Mouse (Mus musculus) retina, adult 2 months (tissue): Measurements from ENCODE around the gene Ddn.

Experiments used
- DNase-seq: peaks from one replicate; pipeline ENCODE4 v3.0.0-alpha.2; 2012; ENCODE audit warnings: low read depth, low spot score

Ddn gene

DNA sequence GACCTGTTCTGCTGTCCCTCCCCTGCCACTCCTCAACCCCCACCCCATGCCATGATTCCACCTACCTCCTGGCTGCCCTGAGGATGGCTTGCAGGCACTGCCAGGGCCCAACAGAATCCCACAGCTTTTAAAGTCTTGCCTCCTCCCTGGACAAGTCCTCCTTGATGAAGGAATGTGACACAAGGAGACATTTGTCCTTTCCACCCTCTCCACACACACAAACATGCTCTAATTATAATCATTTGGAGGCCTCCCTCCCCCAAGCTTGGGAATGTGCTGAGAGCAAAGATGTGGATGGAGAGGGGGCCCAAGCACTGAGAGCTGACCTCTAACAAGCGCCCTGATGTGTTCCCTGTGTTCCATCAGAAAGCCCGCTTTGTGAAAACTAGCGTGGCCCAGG lies at the start of gene Ddn:
Gene Ddn (minus strand): TSS at position 101 of the 400 bp plus-strand sequence.
- no peak for DNase-seq

DNA sequence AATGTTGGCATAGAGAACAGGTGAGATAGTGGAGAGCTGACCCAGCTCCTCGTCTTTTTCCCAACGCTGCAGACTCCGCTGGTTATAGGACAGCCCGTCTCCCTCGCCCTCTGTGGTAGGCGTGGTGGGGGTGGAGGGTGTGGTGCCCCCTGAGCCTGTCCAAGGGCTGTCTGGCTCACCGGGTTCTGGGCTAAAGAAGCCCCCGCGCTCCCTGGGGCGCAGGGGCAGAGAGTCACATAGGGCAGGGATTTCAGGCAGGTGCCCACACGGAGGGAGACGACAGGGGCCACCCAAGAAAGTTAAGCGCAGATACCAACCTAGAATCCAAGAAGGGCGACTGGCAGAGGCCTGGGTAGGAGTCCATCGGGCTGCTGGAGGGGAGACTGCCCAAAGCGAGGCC lies 44.9 kb upstream of the Ddn start:
- no peak for DNase-seq

GRCm38 (mm10) chr15:98853161-98853937 lies 44.1 kb upstream of the Ddn start:
- no peak for DNase-seq

GRCm38 (mm10) chr15:98852733-98853132 lies 43.4 kb upstream of the Ddn start:
- no peak for DNase-seq

GRCm38 (mm10) chr15:98852071-98852470 lies 42.8 kb upstream of the Ddn start:
- DNase-seq: no peak

GRCm38 (mm10) chr15:98851229-98851818 lies 42.0 kb upstream of the Ddn start:
- no peak for DNase-seq

DNA sequence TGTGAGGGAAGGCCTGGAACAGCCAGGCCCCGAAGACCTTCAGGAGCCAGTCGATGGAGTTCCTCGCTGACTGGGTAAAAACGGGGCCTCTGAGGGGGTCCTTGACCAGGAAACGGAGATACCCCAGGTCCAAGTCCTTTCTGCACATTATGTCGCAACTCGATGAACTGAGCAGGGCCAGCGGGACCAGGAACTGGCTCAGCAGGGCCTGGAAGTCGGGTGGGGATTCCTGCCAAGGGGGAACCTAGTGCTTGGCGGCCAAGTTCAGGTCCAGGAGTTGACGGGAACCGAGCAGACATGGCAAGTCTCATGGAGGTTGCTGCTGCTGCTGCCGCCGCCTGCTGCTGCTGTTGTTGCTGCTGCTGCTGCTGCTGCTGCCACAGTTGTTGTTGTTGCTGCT lies 41.4 kb upstream of the Ddn start:
- DNase-seq: no peak

- DNase-seq: no peak
Observed at GRCm38 (mm10) chr15:98849956-98850600, 40.8 kb upstream of the Ddn start.

- DNase-seq: no peak
Observed at GRCm38 (mm10) chr15:98849165-98849564, 39.9 kb upstream of the Ddn start.

GRCm38 (mm10) chr15:98846140-98846539 lies 36.9 kb upstream of the Ddn start:
- no peak for DNase-seq

DNA sequence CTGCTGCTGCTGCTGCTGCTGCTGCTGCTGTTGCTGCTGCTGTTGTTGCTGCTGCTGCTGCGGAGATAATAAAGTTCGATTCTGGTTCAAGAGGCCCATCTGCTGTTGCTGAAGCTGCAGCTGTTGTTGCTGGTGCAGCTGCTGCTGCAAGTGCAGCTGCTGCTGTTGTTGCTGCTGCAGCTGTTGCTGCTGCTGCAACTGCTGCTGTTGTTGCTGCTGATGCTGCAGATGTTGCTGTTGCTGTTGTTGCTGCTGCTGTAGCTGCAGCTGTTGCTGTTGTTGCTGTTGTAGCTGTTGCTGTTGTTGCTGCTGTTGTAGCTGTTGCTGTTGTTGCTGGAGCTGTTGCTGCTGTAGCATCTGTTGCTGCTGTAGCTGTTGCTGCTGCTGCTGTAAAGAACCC lies 35.9 kb upstream of the Ddn start:
- no peak for DNase-seq

- no peak for DNase-seq
Observed at GRCm38 (mm10) chr15:98843595-98844223, 34.4 kb upstream of the Ddn start.

DNA sequence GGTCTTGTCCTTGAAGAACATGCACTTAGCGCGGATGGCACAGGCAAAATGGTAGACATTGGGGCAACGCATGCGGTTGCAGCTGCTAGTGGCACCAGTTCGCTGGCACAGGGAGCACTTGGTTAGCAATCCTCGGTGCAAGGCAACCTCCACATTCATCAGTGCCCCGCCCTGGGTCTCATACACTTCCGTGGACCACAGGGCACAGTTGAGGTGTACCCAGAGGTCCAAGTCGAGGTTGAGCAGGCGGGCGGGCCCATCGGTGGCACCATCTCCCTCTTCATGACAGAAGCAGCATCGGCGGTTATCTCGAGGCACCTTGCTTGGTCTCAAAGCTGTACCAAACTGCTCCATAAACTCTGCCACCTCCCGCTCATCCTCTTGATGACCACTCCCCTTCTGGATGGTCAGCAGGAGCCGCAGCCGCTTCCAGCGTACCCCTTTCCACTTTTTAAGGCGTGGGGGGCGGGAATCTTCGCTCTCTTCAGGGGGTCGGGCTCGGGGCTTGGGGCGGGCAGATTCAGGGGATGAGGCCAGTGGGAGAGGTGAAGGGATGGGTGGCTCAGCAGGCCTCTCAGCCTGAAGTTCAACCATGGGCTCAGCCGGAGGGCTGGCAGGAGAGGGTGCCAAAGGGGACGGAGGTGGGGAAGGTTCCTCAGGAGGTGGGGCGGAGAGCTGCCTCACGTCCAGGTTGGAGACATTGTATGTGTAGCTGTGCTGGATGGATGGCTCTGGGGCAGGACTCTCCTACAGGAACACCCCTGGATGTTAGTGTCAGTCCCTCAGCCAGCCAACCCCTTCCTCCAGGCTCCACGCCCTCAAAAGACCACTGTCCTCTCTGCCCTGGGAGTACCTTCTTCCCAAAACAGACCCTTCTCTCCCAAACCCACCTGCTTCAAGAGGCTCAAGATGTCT lies 30.6 kb upstream of the Ddn start:
- DNase-seq: no peak

DNA sequence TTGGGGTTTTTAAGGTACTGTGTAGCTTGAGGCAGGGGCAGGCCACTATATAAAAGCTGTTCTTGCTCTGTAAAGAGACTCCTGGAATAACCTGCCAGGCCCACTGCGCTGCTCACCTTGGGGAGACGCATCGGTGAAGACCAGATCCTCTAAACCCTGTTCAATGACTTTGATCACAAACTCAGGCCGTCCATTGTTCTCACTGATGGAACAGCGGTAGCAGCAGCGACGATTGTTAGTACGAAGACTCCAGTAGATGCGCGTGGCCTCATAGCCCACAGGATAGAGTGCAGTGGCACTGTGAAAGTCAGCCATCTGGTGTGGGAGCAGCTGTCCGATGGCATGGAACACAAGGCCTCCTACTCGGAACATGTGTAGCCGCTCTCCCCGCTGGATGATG lies 29.9 kb upstream of the Ddn start:
- no peak for DNase-seq

GRCm38 (mm10) chr15:98837743-98838103 lies 28.4 kb upstream of the Ddn start:
- DNase-seq: no peak

DNA sequence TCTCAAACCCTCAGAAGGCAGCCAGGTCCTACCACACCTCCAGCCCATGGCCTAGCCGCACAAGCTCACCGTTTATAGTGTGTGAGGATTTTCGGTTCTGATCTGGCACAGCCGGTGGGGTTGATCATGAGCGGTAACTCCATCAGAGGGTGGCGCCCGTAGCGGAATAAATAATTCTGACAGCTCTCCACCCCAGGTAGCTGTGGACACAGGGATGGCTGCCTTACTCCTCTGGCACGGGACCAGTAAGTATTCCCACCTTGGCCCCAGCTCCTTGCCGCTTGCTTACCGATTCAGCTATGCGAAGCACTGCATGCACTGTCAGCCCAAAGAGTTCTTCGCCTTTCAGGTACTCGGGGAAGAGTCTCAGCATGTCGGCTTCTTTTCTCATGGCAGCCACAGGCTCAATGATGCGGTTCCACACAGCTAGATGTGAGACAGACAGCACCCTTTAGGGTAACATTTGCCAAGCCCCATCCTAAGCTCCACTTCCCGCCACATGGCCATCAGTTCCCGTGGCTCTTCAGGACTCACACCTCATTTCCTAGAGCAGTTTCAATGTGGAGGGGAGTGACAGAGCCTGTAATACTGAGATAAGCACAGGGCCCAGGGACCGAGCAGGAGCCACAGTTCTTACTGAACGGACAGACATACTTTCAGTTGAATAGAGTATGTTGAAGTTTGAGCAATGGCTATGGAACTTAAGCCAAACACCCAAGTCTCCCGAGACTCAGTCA lies 27.9 kb upstream of the Ddn start:
- no peak for DNase-seq

DNA sequence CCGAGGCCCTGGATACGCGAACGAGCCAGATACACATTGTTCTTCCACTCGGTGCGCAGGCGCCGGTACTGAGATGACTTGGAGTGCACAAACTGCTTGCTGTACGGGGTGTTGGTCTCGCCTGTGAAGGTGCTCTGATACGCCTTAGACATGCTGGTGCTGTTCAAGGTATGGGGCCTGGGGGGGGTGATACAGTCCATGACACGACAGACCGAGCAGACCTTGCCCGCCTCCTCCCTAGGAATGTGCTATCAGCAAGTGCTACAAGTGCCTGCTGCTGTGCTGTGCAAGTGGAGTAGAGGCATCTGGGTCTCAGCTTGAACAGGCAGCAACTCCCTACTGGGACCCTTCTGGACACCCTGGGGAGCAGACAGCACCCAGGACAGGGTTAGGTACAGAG lies 26.0 kb upstream of the Ddn start:
- no peak for DNase-seq

DNA sequence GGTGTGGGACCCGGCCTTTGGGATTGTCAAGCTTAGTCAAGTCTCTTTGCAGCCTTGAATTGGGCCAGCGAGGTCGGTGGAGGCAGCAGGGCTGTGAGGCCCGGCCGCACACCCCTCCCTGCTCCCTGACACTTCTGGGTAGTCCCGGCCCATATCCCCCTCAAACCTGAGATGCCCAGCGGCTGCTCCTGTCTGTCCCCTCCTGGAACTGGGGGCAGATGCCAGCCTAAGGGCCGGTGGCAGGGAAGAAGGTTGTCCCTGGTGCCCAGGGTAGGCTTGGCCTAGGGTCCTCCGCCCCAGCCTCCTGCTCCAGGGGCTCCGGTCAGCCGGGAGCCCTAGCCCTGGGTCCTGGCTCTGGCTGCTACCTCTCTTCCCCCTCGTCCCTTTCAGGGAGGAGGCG lies 24.8 kb upstream of the Ddn start:
- DNase-seq: no peak

- DNase-seq: no peak
Observed at GRCm38 (mm10) chr15:98833281-98833680, 24.0 kb upstream of the Ddn start.

DNA sequence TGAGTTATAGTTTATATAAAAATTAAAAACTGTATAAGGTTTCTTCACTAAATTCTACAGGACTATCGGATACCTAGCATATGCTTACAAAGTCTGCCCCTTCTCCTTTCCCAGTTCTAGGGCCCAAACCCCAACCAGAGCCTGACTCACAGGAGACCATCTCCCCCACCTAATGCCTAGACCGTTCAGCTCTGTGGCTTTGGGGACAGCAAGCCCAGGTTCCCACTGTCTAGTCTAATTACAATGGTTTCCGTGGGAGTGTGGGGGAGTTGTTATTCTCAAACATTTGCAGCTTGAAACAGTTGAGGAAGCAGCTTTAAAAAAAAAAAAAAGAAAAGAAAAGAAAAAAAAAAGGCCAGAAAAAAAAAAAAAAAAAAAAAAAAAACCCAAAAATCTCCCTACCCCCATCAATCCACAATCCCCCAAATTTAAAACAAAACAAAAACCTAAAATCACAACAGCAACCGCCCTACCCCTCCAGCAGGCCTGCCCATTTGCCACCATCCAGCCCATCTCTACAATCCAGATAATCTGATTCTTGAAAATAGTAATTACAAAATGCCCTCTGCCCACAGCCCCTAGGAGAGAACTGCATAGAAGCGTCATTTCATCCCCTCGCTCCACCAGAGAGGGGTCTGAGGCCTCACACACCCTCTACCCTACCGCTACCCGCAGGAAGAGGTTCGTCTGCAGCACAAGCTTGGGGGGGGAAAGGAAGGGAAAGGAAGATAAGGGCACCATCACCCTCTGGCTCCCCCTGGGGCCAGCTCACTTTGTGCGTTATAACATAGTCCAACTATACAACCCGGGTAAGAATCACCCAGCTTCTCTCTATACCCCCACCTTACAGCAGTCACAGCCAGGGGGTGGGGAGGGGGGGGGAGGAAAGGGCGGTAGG lies 23.1 kb upstream of the Ddn start:
- DNase-seq: no peak
